Mouse (Mus musculus) liver, embryonic 14.5 days (tissue): ENCODE measurements around the gene Mdm4.

Experiments used
- CTCF ChIP-seq: IDR thresholded peaks from 2 replicates; pipeline ENCODE4 v1.5.1; 2016; ENCODE audit warnings: antibody characterized with exemption, low read depth, control low read depth
- EP300 ChIP-seq: IDR thresholded peaks from 2 replicates; pipeline ENCODE4 v1.6.1; 2016; ENCODE audit warnings: antibody characterized with exemption, low read depth

DNA sequence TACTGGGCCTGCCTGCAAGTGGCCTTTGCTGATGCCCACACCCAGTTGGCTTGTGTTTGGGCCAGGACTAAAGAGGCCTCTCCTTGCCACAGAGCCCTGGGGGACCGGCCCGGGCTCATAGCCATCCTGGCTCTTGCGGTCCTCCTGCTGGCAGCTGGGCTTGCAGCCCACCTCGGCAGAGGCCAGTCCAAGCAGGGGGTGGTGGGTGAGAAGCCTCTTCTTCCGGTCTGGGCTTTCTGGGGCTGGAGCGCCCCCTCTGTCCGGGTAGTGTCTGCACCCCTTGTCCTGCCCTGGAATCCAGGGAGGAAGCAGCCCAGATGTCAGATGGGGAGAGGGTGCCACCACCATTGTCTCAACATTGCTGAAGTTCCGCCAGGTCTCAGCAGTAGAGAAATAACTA is 91.4 kb downstream of the Mdm4 start:
- TF ChIP-seq CTCF (no peak), EP300 (no peak)
